Mouse (Mus musculus): ENCODE results near the gene Osbpl11.

Osbpl11 gene

DNA sequence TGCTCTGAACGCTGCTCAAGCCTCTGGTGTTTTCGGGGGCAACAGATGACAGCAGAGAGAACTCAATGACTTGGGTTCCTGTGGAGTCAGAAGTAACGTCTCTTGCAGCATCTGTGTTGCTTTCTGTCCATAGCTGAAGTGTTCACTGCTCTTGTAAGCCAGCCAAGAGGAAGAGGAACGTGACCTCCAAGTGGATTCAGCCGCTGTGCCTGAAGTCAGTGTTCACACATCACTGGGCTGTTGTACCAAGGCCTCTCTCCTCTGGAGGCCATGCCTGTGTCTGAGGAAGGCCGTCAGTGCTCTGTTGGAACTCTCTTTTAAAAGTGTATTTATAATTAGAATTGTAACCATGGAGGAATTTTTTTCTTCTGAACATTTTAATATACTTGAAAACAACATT is 57.2 kb downstream of the Osbpl11 start:
- no peak for DNase-seq (ENCODE audit: low read depth)

DNA sequence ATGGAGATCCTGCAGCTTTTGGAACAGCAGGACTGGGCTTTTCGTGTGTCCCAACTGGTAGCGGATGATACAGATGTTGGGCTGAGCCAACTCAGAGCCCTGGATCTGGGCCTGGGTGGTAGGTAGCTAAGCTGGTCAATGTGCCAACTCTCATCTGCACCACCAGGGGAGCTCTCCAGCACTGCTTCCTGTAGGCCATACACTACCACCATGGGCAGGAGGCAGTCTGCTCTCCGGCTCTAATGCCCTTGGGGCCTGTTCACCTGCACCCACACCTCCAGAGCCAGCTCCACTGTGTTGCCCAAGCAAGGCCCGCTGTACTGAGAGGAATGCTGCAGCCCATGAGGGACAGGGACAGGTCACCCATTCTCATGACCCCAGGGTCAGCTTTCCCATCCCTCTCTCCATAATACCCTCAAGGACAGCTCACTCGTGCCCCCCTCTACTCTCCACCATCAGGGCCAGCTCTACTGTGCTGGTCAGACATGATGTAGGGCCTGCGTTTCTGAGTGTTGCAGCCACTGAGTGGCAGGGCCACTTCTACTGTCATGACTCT is 59.3 kb downstream of the Osbpl11 start:
- peak; percentile 39 for DNase-seq (ENCODE audit: low read depth)

DNA sequence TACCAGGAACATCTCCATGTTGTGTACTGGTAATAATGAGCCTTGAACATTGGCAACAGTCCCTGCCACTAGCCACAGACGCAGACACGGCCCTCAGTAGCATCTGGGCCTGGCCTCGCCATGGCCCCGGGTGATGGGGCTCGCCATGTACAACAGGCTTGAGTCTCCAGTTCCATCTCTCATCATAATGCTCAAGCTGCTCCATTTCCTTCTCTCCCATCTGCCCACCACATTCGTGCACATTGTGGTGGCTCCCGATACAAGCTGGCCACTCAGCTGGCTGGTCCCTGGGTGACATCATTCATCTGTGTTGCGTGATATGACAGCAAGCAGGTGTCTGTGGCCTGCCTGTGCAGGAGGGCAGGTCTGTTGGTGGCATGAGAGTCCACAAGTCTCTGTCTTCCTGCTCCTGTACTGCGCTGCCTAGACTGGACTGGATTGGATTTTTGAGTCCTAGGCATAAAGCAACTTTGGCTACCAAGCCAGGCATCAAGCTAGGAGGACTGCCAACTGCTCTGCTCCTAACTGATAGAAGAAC is 60.1 kb downstream of the Osbpl11 start:
- no peak for DNase-seq (ENCODE audit: low read depth)

DNA sequence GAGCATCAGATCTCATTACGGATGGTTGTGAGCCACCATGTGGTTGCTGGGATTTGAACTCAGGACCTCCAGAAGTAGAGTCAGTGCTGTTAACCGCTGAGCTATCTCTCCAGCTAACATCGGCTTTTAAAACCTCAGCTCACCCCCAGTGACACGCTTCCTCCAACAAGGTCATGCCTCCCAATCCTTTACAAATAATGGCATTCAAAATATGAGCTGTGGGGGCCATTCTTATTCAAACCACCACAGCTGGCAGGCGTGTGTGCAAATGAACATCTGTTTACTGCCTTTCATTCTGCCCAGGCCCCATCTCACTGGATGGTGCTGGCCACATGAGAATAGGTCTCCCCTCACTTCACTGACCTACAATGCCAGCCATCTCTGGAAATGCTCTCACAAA is 61.7 kb downstream of the Osbpl11 start:
- no peak for DNase-seq (ENCODE audit: low read depth)

DNA sequence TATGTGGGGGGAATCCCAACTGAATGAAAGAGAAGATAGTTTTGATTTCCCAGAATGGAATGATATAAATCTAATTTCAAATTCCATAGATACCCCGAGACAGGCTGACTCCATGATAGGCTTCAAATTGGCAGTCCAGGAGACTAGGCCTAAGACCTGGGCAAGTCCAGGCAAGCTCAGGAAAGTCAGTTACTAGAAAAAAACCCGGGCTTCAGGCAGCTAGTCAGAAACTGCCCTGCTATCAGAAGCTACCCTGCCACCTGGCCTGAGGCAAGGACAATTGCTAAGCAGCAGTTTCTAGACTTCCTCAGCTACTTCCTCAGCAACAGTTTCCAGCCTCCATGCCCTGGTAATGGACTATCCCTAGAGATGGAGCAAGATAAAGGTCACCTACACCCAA is 62.1 kb downstream of the Osbpl11 start:
- no peak for DNase-seq (ENCODE audit: low read depth)

DNA sequence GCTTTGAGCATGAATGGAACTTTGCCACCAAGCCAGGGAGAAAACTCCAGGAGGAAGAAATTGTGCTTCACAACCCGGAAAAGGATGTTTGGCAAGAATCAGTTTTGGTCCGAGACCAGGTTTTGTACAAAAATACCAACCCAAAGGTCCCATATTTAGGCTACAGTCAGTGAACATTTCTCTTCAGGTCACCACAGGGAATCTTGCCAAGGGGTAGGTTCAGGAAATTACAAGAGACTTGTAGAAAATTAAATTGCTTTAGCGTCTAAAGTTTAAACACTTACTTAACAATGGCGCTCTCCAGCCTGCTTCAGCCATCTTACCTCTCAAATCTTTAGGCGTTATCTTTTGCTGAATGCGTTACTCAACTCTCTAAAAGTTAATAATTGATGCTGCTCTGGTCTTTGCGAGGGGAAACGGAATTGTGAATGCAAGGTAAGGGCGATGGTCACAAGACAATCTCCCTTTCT is 65.8 kb downstream of the Osbpl11 start:
- DNase-seq (ENCODE audit: low read depth) = no peak

DNA sequence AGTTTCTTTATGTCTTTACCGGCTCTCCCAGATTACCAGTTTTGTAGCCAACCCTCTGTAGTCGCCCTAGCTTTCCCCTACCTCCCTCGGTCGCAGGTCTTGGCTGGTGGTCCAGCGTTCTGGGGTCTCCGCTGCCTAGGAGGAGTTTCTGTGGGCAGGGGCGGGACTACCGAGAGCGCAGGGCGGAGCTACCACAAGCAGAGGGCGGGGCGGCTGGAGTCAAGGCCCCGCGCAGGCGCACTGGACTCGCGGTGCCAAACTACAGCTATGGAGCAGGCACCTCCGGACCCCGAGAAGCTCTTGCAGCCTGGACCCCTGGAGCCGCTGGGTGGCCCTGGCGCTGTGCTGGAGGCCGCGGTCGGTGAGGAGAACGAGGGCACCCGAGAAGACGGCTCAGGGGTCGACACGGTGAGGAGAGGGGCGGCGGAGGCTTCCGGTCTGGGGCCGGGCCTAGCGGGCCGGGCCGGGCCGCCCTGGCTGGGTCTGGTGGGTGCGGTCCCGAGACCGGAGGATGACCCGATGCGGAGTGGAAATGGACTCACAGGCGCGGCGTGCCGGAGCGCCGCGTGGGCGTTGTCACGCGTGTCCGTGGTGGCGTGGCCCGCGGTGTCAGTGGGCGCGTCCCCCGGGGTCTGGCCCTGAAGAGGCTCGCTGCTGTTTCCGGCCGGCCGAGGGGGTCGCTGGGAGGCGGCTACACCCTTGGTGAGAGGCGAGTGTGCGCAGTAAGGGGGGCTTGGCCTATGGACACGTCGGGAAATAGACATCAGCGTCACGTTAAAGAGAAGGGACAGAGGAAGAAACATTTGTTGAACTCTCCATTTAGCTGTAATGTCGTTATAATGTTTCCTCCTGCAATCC is 66.6 kb downstream of the Osbpl11 start, which contains the start of gene Snx4:
Gene Snx4, plus strand, starts transcription at position 249 of the 858 bp plus-strand sequence.
- peak; percentile 97 for DNase-seq (ENCODE audit: low read depth)

DNA sequence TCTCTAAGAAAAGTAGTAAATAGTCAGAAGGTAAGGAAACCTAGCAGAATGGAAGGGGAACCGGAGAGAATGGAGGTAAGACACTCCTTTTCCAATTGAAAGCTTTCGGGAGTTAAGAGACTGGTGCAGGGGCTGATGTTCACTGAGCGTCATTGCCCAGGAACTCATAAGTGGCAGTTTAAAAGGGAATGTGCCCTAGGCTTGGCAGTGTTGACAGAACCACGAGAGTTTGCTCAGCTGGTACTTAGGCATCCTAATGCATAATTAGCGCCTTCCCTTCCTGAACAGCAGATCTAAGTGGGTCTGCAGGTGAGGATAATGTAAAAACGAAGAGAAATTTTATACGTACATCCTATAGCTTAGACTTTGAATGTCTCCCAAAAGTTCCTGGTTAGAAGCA is 70.7 kb downstream of the Osbpl11 start:
- DNase-seq (ENCODE audit: low read depth) = no peak

DNA sequence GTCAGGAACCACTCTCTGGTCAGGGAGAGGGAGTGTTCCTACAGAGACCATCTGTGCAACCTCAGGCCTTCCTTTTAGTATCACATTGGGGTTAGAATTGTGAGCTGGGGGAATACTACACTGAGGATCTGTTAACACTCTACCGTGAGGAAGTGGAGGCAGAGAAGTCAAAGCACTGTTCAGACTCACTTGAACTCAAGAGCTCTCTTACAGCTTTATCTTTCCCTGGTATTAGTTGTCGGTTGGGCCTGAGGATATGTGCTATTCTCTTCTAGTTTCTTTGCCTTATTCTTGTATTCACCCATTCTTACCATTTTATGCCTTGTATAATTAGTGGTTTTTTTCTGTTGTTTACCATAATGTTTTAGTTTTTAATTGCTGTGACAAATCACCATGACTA is 73.7 kb downstream of the Osbpl11 start:
- DNase-seq (ENCODE audit: low read depth) = no peak

DNA sequence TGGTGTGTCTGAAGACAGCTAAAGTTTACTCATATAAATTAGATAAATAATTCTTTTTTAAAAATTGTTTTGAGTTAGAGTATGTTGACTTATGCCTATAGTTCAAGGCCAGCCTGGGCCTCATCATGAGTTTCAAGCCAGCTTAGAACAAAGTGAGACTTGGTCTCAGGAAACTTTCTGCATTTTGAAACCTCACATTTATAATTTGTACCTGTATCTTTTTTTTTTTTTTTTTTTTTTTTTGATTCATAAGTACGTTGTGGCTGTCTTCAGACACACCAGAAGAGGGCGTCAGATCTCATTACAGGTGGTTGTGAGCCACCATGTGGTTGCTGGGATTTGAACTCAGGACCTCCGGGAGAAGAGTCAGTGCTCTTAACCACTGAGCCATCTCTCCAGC is 75.0 kb downstream of the Osbpl11 start:
- DNase-seq (ENCODE audit: low read depth) = no peak

DNA sequence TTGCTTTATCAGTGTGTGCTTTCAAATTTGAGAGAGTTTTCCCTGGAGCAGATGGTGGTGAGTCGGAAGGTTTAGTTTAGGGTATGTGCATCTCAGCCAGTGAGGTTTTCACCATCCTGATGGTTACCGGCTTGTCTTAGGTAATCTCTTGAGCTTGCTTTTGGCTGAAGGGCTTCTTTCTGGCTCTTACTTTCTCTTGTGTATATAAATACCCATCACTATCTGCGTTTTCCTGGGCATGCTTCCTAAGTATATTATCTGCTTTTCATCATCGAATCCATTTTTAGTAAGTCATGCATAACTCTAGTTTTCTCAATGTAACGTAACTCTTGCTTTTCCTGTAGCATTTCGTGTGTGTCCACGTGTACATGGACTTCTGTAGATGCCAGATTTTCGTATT is 76.0 kb downstream of the Osbpl11 start:
- no peak for DNase-seq (ENCODE audit: low read depth)

DNA sequence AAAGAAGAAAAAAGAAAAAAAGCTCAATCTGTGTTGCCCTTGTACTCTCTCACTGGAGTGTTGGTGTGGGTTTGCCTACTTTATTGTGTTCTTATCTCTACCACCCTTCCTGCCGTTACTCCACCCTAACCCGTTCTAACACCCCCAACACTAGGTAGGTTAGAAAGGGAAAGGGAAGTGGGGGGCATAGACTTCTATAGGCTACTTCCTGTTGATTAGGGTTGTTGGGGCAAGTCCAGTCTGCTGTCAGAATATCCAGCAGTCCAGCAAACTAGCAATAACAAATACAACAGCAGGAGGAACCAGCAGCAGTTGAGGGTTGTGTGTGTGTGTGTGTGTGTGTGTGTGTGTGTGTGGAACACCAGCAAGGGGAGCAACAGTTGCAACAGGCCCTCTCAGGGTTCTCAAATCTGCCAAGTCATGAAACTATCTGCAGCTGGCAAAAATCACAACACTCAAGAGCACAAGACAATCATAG is 76.8 kb downstream of the Osbpl11 start:
- DNase-seq (ENCODE audit: low read depth) = peak; percentile 57

DNA sequence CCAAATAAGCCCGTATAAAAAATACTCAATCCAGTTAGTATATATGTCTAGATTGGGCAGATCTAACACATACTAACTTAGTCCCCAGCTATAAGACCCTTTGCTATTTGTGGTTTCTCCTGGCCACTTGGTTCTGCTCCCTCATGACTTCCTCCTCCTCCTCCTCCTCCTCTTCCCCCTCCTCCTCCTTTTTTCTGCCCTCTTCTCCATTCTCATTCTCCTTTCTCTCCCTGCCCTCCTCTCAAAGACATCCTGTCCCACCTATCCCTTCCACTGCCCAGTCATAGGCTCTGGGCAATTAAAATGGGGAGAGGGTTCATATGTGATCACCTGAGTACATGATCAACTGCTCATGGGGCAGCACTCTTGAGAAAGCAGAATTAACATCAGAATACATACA is 77.2 kb downstream of the Osbpl11 start:
- DNase-seq (ENCODE audit: low read depth) = no peak

DNA sequence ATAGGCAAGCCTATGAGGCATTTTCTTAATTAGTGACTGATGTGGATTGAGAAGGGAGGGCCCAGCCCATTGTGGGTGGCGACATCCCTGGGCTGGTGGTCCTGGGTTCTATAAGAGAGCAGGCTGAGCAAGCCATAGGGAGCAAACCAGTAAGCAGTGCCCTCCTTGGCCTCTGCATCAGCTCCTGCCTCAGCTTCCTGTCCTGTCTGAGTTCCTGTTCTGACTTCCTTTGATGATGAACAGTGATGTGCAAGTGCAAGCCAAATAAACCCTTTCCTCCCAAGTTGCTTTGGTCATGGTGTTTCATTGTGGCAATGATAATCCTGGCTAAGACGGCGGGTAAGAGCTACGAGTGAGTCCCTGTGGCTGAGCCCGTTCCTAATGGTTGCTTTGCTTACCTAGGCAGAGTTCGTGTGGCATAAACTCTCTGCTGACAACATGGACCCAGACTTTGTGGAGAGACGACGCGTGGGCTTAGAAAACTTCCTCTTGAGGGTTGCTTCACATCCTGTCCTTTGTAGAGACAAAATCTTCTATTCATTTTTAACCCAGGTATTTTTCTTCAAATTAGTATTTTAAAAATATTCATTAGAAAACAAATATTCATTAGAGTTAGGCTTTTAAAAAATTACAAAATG is 82.9 kb downstream of the Osbpl11 start:
- peak; percentile 46 for DNase-seq (ENCODE audit: low read depth)

DNA sequence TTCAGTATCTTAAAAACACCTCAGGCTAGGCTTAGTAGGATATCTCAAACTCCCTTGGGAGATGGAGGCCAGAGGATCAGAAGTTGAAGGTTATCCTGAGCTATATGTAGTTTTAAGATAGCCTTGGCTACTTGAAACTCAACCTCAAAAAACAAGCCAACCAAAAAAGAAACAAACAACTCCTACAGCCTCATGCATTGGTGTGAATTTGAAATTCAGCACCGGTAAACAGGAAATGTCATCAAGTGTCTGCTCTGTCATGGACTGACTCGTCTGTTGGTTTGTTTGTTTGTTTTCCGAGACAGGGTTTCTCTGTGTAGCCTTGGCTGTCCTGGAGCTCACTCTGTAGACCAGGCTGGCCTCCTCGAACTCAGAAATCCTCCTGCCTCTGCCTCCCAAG is 87.0 kb downstream of the Osbpl11 start:
- DNase-seq (ENCODE audit: low read depth) = no peak

DNA sequence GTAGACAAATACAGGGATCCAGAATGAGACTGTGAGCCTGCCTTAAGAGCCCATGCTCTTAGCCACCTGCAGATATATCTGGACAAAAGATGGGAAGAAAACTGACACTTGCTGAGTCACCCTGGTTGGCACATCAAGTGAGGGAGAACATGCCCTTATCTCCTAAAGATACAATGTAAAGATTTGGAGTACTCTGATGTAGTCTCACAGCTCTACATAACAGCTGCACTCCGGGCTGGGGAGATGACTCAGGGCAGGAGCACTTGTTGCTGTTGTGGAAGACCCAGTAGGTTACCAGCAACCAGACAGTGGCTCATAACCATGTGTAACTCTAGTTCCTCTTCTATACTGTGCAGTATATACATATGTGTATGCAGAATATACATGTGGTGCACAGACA is 98.2 kb downstream of the Osbpl11 start:
- DNase-seq (ENCODE audit: low read depth) = no peak

DNA sequence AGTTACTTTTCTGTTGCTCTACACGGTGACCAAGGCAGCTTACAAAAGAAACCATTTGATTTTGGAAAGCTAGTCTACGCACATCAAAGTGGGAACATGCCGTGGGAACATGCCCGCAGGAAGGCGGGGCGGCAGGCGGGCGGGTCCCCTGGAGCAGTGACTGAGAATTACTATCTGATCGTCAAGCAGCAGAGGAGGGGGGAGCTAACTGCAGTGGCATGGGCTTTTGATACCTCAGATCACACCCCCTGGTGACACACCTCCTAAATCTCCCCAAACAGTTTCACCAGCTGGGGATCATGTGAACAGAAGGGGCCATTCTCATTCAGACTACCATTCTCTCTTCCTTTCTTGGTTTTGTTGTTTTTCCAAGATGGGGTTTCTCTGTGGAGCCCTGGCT is 103.7 kb downstream of the Osbpl11 start:
- DNase-seq (ENCODE audit: low read depth) = no peak

DNA sequence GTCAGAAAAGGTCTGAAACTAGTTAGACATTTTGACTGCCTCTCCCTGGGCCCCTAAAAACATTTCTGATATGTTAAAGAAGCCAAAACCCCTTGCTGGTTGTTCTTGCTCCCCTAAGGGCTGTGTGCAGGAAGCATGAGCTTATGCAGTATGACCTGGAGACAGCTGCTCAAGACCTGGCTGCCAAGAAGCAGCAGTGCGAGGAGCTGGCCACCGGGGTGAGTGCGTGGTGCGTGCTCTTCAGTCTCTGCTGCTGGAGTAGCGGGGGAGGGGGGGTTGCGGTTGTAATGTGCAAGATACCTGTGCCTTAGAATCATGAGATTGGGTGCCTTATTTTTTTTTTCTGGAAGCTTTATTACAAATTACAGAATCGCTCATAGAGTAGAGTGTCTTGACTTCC is 105.1 kb downstream of the Osbpl11 start:
- no peak for DNase-seq (ENCODE audit: low read depth)

DNA sequence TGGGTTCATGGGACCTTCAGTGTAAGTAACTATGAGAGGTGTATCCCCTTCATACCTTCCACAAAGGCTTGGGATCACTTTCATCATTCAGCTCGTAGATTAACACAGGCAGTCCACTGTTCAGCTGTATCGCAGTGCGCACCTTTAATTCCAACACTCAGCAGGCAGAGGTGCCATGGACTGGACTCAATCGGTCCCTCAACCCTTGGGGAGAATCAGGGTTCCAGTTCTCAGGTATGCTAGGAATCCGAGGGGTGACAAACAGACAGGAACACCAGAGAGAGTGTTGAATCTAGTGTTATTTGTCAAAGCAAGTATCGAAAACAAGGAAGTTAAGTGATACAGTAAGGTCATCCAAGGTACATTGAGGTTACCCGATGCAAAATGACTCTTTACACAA is 107.4 kb downstream of the Osbpl11 start:
- no peak for DNase-seq (ENCODE audit: low read depth)
